In genomic region chr14:31954945-31955344, GRCm38 (mm10) we compare ENCODE assay signal across 8 mouse cellular contexts.
DNase-seq lines count a peak whose midpoint lies in the region; ATAC-seq and TF ChIP-seq lines count a peak whose summit lies in the region.

No protein-coding gene starts in this region.

- no peak overlapping the region for H3K27ac ChIP-seq in kidney, postnatal 0 days
- no peak overlapping the region for H3K27ac ChIP-seq in liver, adult 2 months (replicated peaks; ENCODE audit: insufficient read depth, low read depth, low read length)
- H3K27ac ChIP-seq in stomach, embryonic 14.5 days (ENCODE audit: low read length) = no peak overlapping the region

- H3K36me3 ChIP-seq in kidney, postnatal 0 days (ENCODE audit: insufficient read depth, low read length) = no peaks in the 10 kb centered on the region
- no peaks in the 10 kb centered on the region for H3K36me3 ChIP-seq in liver, adult 2 months (ENCODE audit: control insufficient read depth, insufficient read depth, low read length)
- no peaks in the 10 kb centered on the region for H3K36me3 ChIP-seq in stomach, embryonic 14.5 days (ENCODE audit: control insufficient read depth, insufficient read depth, low read length)

- WGBS in kidney, postnatal 0 days = 2% methylated on average over 4 of the region's 4 CpGs
- WGBS in liver, adult 2 months = 3% methylated on average over 4 of the region's 4 CpGs
- 3% methylated on average over 4 of the region's 4 CpGs for WGBS in stomach, embryonic 14.5 days

- no peaks in the 10 kb centered on the region for H3K27me3 ChIP-seq in kidney, postnatal 0 days (ENCODE audit: insufficient read depth, low read length)
- no peaks in the 10 kb centered on the region for H3K27me3 ChIP-seq in liver, adult 2 months (ENCODE audit: control insufficient read depth, insufficient read depth, low read length)
- no peaks in the 10 kb centered on the region for H3K27me3 ChIP-seq in stomach, embryonic 14.5 days (ENCODE audit: control insufficient read depth, insufficient read depth, low read length)

- no peaks in the 10 kb centered on the region for H3K79me2 ChIP-seq in liver, adult 2 months (ENCODE audit: control insufficient read depth, insufficient read depth, low read length)

- peak; percentile 91 for TF ChIP-seq CTCF in kidney, postnatal 0 days (IDR thresholded peaks at IDR 0.05; ENCODE audit: low read depth)
- TF ChIP-seq CTCF in liver, adult 2 months (IDR thresholded peaks at IDR 0.05; ENCODE audit: low read depth, low read length) = peak; percentile 71

- DNase-seq in B cell, adult 2 months = peak; percentile 77 to 82
- DNase-seq in adrenal gland, adult 8-10 months = peak; percentile 67
- DNase-seq in embryo, embryonic 11 days = peak; percentile 82
- DNase-seq in gastrocnemius, postnatal 36 days = peak; percentile 71 to 84
- DNase-seq in kidney, postnatal 0 days (ENCODE audit: low spot score) = peak; percentile 90
- peak; percentile 54 for DNase-seq in liver, adult 2 months (ENCODE audit: extremely low read depth, low read depth, low spot score)
- DNase-seq in natural killer cell, adult 2 months (ENCODE audit: low spot score in 2 of 2) = peak; percentile 41 to 65

- intact Hi-C loops in gastrocnemius, postnatal 36 days (cut with DNase I) = loop anchor here (1.0 to 2.0 kb wide), 2 partner anchors 77 to 122 kb away; no protein-coding TSS in a partner anchor

- no peak for TF ChIP-seq POLR2A in liver, adult 2 months (IDR thresholded peaks at IDR 0.05; ENCODE audit: extremely low read depth, insufficient read depth, low read length)

- no peak overlapping the region for H3K9ac ChIP-seq in kidney, postnatal 0 days (ENCODE audit: low read depth, low read length)
- H3K9ac ChIP-seq in liver, adult 2 months (ENCODE audit: low read depth, low read length) = no peak overlapping the region
- H3K9ac ChIP-seq in stomach, embryonic 14.5 days (replicated peaks; ENCODE audit: low read depth, low read length) = no peak overlapping the region

- H3K4me1 ChIP-seq in kidney, postnatal 0 days (replicated peaks; ENCODE audit: insufficient read depth, low read length) = no peaks in the 10 kb centered on the region
- H3K4me1 ChIP-seq in liver, adult 2 months (ENCODE audit: control insufficient read depth, insufficient read depth, low read length) = no peaks in the 10 kb centered on the region
- H3K4me1 ChIP-seq in stomach, embryonic 14.5 days (ENCODE audit: control insufficient read depth, insufficient read depth, low read length) = no peaks in the 10 kb centered on the region

- ATAC-seq in kidney, postnatal 0 days (replicated peaks; ENCODE audit: low FRiP score, low read depth) = no peak; the same call in 1 of the 2 replicates
- peak; percentile 23; the same call in 1 of the 2 replicates for ATAC-seq in stomach, embryonic 14.5 days (ENCODE audit: insufficient number of reproducible peaks, insufficient read depth, low FRiP score, low read depth)

- H3K9me3 ChIP-seq in kidney, postnatal 0 days (replicated peaks; ENCODE audit: low read length) = no peaks in the 10 kb centered on the region
- no peaks in the 10 kb centered on the region for H3K9me3 ChIP-seq in stomach, embryonic 14.5 days (ENCODE audit: control insufficient read depth, low read depth, low read length)

- no peak overlapping the region for H3K4me2 ChIP-seq in kidney, postnatal 0 days (ENCODE audit: low read length)
- no peak overlapping the region for H3K4me2 ChIP-seq in stomach, embryonic 14.5 days (replicated peaks; ENCODE audit: low read depth, low read length)

- H3K4me3 ChIP-seq in kidney, postnatal 0 days (replicated peaks; ENCODE audit: low read depth, low read length) = no peak overlapping the region
- no peak overlapping the region for H3K4me3 ChIP-seq in liver, adult 2 months (ENCODE audit: insufficient read depth, low read depth, low read length)
- no peak overlapping the region for H3K4me3 ChIP-seq in stomach, embryonic 14.5 days (ENCODE audit: low read depth, low read length)
